Mouse (Mus musculus) gastrocnemius, adult 2 months (tissue): ENCODE data around the gene Hoxa3. TPM values are rescaled to one million over a fixed set of nuclear protein-coding genes. Genes with fewer than 3 reads are reported as not detected.

Experiments used
- DNase-seq: peaks from one replicate; pipeline ENCODE4 v3.0.0; 2022
- H3K27ac ChIP-seq: fragments of 200-600 bp; 2 replicates; pipeline ENCODE4 v1.8.1; 2022; ENCODE audit warnings: mild to moderate bottlenecking
- H3K4me3 ChIP-seq: fragments of 200-600 bp; 2 replicates; pipeline ENCODE4 v1.8.1; 2022; ENCODE audit warnings: mild to moderate bottlenecking, moderate library complexity
- CTCF ChIP-seq: fragments of 200-600 bp; IDR thresholded peaks from 2 replicates; pipeline ENCODE4 v1.8.1; 2022; ENCODE audit warnings: antibody characterized with exemption, mild to moderate bottlenecking, moderate library complexity
- intact Hi-C: fragments of 180-260 bp; cut with DNase I; formaldehyde crosslinking; loops from one replicate; pipeline ENCODE4 v1.15.1; 2025
- long read RNA-seq, 2 experiments: library from polyadenylated mRNA; stranded (forward); transcript quantifications; one replicate each; pipeline ENCODE4 v2.0.0; 2021
- total RNA-seq, 2 experiments: library from RNA; stranded (reverse); gene quantifications; 2 replicates each; pipeline ENCODE4 v1.2.3; 2021

Hoxa3 gene
- 1 to 10 TPM; 2.8 to 3.1 TPM for total RNA-seq
- long read RNA-seq, experiment 1, partial matches to known transcripts = 2 of 4 reads
- long read RNA-seq, experiment 1, other reads (novel, unspliced or antisense) = 0 of 4 reads
- long read RNA-seq, experiment 2, partial matches to known transcripts = 0 of 1 reads
- long read RNA-seq, experiment 2, other reads (novel, unspliced or antisense) = 0 of 1 reads

- intact Hi-C loops = no loop called here
- H3K27ac ChIP-seq = peak within 1 kb of the TSS; percentile 97
- no peak for TF ChIP-seq CTCF
- DNase-seq = peak; percentile 86
- H3K4me3 ChIP-seq = peak within 1 kb of the TSS; percentile 79
Observed at GRCm38 (mm10) chr6:52213119-52213986, at the start of gene Hoxa3, which contains the start of gene Gm28308. Gene Hoxa3, minus strand, starts transcription at chr6:52213336. Gene Gm28308, minus strand, starts transcription at chr6:52213339.

DNA sequence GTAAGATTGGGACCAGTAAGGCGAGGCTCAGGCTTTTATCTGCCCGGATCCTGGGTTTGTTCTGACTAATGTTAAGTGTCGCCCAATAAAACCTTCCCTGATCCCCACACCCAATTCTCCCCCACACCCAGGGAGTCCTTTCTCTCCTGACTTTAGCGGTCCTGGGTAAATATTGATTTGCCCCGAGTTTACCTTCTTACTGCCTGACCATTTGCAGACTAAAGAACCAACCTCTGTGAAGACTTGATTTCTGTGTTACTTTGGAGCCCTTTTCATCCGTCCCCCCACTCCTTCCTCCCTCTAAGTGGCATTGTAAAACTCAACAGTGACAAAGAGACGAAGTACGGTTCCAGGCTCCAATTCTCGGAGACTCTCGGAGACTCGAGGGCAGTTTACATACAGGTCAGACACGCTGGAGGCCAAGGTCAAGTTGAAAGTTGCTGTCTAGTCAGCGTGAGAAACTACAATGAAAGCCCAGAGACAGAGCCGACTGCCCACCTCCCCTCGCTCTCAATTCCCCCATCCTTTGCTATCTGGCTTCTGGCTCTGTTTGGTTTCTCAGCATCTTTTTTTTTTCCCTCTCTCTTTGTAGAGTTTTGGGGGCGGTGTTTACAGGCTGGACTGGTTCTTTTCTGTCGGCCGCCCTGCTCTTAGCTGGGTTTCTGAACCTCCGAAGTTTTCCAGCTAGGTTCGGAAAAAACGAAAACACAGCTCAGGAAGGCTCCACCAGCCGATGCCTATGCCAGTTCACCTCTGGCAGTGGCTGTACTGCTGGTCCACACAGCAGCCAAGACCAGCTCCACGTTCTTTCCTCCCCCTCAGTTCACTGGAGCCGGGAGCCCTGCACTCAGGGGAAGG lies 49.6 kb upstream of the Hoxa3 start:
- DNase-seq = no peak
- H3K4me3 ChIP-seq = no peak overlapping the region
- no peak for TF ChIP-seq CTCF
- intact Hi-C loops = no loop called here
- H3K27ac ChIP-seq = no peak overlapping the region

GRCm38 (mm10) chr6:52261751-52262462 lies 48.8 kb upstream of the Hoxa3 start:
- H3K4me3 ChIP-seq = no peak overlapping the region
- intact Hi-C loops = no loop called here
- no peak for DNase-seq
- no peak overlapping the region for H3K27ac ChIP-seq
- TF ChIP-seq CTCF = no peak

- TF ChIP-seq CTCF = no peak
- peak; percentile 77 for DNase-seq
- intact Hi-C loops = no loop called here
- H3K4me3 ChIP-seq = peak within 1 kb of the TSS; percentile 77
- H3K27ac ChIP-seq = peak within 1 kb of the TSS; percentile 79
Observed at GRCm38 (mm10) chr6:52260654-52261575, 47.8 kb upstream of the Hoxa3 start, which contains the start of gene Hoxa13. Gene Hoxa13, minus strand, starts transcription at chr6:52260880.

DNA sequence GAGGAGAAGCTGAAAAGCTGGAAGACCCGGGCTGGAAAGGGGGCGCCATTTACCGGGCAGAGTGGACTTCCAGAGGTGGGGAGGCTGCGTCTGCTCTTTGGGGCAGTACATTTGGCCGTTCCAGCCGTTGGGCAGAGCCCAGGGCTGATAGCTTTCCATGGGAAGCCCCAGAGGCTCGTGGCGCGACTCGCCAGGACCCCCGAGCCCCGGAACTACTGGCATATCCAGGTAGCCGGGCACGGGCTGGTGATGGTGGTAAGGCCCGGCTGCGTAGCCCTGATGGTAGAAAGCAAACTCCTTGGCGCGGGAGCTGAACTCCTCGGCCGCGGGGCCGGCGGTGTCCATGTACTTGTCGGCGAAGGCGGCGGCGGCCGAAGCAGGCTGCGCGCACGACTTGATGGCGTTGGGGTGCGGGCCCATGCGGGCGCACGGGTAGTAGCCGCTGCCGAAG lies 46.7 kb upstream of the Hoxa3 start:
- peak overlapping the region; percentile 79 for H3K27ac ChIP-seq
- DNase-seq = peak; percentile 51
- H3K4me3 ChIP-seq = peak overlapping the region; percentile 77
- TF ChIP-seq CTCF = no peak; the same call in 1 of the 2 replicates
- intact Hi-C loops = loop anchor here (2.0 to 5.0 kb wide), 2 partner anchors 317 to 465 kb away; no protein-coding TSS in a partner anchor

DNA sequence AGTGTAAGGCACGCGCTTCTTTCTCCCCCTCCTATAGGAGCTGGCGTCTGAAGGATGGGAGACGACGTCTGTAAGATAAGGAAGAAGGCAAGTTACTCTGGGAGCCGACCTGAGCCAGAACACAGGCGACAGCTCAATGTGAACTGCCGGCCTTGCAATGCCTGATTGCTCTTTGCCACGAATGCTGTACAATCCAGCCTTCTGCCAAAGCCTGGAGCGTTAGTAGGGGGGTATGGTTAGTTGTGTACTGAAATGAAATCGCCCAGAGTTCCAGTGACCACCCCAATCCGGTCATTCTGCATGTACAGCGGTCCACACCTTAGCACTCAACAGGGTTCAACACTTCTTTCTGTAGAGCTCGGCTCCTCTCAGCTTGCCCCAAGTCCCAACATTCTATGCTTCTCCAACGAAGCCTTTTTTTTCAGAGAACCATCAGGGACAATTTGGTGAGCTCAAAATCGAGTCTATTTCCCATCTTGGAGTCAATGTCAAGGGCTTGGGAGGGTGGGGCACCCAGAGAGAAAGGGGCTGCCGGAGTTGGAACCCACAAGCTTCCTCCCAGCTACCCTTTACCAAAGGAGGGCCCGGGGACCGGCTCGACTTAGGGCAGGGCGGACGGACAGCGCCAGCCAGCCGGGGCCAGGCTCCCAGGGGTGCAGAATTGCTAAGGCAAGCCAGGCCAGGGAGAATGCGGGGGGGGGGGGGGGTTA lies 46.1 kb upstream of the Hoxa3 start:
- H3K4me3 ChIP-seq = peak overlapping the region; percentile 77
- DNase-seq = no peak
- intact Hi-C loops = loop anchor here (2.0 to 5.0 kb wide), 2 partner anchors 318 to 466 kb away; no protein-coding TSS in a partner anchor
- peak overlapping the region; percentile 79 for H3K27ac ChIP-seq
- TF ChIP-seq CTCF = no peak

DNA sequence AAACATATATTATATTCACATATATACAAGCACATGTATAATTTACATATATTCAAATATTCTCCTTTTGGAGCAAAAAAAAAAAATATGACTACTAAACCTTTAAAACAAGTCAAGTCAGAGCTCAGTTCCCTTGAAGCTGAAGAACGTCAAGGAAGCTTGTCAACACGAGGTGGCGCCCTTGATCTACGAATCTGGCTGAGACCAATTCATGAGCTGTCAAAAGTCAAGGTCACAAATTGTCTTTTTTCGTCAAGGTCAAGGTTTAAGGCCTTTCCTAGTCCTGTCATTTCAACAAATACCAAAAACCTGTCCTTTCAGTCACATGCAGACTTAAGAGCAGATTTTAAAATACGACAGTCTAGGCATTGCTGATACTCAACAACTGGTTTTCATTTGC lies 43.8 kb upstream of the Hoxa3 start:
- H3K27ac ChIP-seq = no peak overlapping the region
- peak; percentile 88 for DNase-seq
- intact Hi-C loops = loop anchor here (1.0 to 5.0 kb wide), 3 partner anchors 320 to 662 kb away; no protein-coding TSS in a partner anchor

GRCm38 (mm10) chr6:52253511-52254500 lies 40.7 kb upstream of the Hoxa3 start:
- Histone ChIP-seq H3K4me3 (peak overlapping the region; percentile 65), H3K27ac (peak overlapping the region; percentile 85)
- intact Hi-C loops = no loop called here
- peak; percentile 72 for DNase-seq
- TF ChIP-seq CTCF = no peak

More for the DNA sequence above, 43.8 kb upstream of the Hoxa3 start:
- H3K4me3 ChIP-seq = no peak overlapping the region
- peak; percentile 85 for TF ChIP-seq CTCF

DNA sequence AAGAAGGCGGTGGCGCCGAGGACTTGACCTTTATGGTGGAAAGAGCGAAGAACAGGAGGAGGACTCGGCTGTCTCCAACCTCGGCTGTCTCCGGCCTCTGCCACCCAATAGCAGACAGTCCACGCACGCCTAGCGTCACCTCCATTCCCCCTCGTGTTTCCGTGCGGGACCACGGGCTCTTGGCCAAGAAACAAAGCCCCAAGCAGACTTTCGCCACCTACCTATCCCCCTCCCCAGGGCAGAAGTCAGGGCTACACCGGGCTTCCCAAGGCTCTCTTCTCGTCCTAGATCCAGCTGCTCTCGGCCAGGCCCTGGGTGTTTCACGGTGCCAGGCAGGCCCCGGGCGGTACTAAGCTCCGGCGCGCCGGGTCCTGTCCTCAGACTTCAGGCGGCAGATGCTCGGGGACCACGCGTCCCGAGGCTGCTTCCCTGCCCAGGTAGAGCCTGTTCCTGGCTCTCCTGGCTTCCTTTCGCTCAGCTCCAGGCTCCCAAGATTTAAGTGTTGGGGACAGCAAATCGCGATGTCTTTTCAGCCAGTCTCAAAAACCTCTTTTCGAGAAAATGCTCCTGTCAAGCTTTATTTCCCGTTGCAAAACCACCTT lies 39.7 kb upstream of the Hoxa3 start:
- intact Hi-C loops = no loop called here
- Histone ChIP-seq H3K4me3 (peak overlapping the region; percentile 65), H3K27ac (peak overlapping the region; percentile 85)
- no peak for TF ChIP-seq CTCF
- DNase-seq = peak; percentile 56
